Mouse (Mus musculus) WW6 (cell line): ENCODE results near the gene Dach2.
"Not testable (repeated sequence)": the region's sequence is repeated elsewhere in the genome, so short reads cannot be mapped to it uniquely, and the experiment has no call there.

ENCODE experiments used
- DNase-seq: peaks from one replicate; pipeline ENCODE4 v3.0.0-alpha.2; 2013; ENCODE audit warnings: low read depth, low spot score

Gene Dach2

DNA sequence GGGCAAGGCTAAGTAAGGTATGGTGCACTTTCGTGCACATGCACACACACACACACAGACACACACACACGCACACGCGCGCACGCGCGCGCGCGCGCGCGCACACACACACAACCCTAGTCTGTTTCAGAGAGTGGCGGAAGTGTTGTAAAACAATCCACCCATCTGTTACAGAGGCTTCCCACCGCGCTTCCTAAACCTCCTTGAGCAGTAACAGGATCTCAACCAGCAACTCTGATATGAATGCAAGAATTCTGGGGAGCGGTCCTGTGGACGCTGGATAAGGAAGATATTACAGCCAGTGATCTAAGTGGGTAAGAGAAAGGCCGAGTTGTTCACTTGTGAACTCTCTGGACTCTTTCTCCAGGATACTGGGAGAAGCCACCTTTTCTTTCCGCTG lies at the start of gene Dach2:
Gene Dach2 (plus strand): TSS at position 107 of the 400 bp plus-strand sequence.
- no peak for DNase-seq

DNA sequence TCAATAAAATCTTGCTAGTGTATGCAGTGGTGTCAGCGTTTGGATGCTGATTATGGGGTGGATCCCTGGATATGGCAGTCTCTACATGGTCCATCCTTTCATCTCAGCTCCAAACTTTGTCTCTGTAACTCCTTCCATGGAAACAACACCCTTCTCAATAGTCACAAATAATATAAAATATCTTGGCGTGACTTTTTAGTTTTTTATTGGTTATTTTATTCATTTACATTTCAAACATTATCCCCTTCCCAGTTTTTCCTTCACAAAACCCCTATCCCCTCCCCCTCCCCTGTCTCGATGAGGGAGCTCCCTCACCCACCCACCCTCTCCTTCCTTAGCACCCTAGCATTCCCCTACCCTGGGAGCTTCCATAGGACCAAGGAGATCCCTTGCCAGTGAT lies 44.9 kb upstream of the Dach2 start:
- DNase-seq: not testable (repeated sequence)

GRCm38 (mm10) chrX:113298031-113298430 lies 721 bp downstream of the Dach2 start:
- DNase-seq: peak; percentile 60

GRCm38 (mm10) chrX:113298468-113298867 lies 1.2 kb downstream of the Dach2 start:
- DNase-seq: no peak

DNA sequence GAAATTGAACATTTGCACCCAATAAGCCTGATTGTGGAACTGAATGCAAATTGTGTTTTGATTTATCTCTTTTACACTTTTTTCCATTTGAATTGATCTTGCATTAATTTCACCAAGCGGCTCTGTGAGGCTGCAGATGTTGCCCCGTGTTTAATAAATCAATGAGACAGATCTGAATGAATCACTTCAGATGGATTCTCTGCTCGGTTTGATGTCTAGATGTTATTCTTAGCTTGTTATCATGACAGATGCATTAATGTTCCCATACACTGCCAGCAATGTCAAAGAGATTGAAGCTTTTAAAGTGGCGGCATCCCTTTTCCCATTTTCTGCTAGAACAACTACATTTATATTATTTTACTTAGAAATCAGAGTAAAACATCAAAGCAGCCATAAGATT lies 7.0 kb downstream of the Dach2 start:
- DNase-seq: no peak

- DNase-seq: no peak
These were observed 40.8 kb downstream of the Dach2 start for GRCm38 (mm10) chrX:113338143-113338542.

DNA sequence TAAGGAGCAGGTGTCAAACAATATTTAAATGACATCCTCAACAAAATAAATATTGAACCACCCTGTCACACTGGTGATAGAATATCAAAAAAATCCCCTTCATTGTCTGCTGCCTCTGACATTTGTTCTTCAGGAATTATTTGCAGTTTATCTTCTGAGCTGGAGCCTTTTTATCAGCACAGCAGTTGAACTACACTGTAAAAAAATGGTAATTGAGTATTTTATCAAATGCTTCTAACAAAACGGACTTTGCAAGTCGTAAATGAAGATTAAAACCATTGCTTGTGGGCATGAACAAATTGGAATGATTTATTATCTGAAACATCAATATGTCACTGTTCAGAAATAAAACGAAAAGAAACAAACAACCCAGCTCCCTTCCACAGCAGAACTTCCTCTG lies 97.1 kb downstream of the Dach2 start:
- DNase-seq: no peak

GRCm38 (mm10) chrX:113408756-113409155 lies 111.4 kb downstream of the Dach2 start:
- no peak for DNase-seq

- no peak for DNase-seq
These were observed 124.3 kb downstream of the Dach2 start for GRCm38 (mm10) chrX:113421517-113422187.

- no peak for DNase-seq
These were observed 184.8 kb downstream of the Dach2 start for GRCm38 (mm10) chrX:113482131-113482530.

DNA sequence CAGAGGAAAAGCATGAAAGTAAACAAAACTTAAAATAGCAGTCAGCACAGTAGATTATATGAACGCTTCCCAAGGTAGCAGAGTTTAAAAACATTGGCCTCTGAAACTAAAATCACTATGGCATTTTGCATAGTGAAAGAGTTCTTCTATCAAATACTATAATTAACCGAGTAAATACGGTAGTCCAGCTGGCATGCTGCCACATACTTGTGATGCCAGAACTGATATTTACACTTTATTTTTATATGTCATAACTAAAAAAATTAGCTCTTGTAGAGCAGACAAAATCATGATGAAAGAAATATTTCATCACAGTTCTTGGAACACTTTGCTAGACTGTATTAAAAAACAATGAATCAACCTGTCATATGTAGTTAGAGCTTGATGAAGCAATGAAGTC lies 247.8 kb downstream of the Dach2 start:
- DNase-seq: no peak

DNA sequence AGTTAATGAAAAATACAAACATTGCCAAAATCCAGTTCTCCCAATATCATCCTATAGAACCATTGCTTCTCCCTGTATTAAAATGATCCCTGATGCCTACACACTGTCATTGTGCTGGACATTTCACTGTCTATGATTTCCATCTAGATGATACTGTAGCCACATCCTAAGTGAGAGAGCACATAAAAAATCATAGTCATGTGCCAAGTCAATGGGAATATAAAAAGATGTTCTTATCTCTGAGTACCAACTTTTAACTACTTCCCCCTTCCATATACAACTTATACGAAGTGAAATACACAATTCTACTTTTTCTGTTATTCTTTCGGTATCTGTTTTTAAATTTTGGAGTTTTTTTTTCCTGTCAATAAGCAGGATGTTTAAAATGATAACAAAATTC lies 266.6 kb downstream of the Dach2 start:
- no peak for DNase-seq

- no peak for DNase-seq
These were observed 368.8 kb downstream of the Dach2 start for GRCm38 (mm10) chrX:113666069-113666468.

GRCm38 (mm10) chrX:113687163-113687562 lies 389.9 kb downstream of the Dach2 start:
- no peak for DNase-seq

- DNase-seq: no peak
These were observed 415.1 kb downstream of the Dach2 start for GRCm38 (mm10) chrX:113712363-113712762.

GRCm38 (mm10) chrX:113724124-113724523 lies 426.8 kb downstream of the Dach2 start:
- no peak for DNase-seq

- DNase-seq: no peak
These were observed 449.8 kb downstream of the Dach2 start for GRCm38 (mm10) chrX:113747122-113747521.

DNA sequence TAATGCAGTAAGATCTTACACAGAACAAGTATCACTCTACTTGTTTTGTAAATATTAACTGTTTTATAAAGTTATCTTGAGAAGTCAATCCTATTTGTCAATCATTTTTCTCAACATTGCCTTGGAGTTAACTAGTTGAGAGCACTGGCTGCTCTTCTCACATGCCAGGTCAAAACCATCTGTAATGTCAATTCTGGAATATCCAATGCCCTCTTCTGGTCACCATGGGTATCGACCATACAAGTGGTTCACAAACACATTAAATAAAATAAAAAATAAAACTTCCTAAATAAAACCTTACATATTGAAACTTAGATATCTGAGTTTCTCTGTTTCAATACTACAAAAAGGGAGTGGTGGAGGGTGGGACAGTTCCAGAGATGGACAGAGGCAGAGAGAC lies 495.0 kb downstream of the Dach2 start:
- DNase-seq: no peak

- no peak for DNase-seq
These were observed 513.1 kb downstream of the Dach2 start for GRCm38 (mm10) chrX:113810369-113810768.

GRCm38 (mm10) chrX:113826810-113827209 lies 529.5 kb downstream of the Dach2 start:
- DNase-seq: no peak

- DNase-seq: no peak
These were observed 535.8 kb downstream of the Dach2 start for GRCm38 (mm10) chrX:113833062-113833461.

- no peak for DNase-seq
These were observed 570.7 kb downstream of the Dach2 start for GRCm38 (mm10) chrX:113867835-113868495.
